Mouse (Mus musculus): ENCODE data around the gene Rsf1. TPM values are rescaled to one million over a fixed set of nuclear protein-coding genes. Genes with fewer than 3 reads are reported as not detected.

Rsf1 gene
- polyA plus RNA-seq, 1 experiment, result 3.6 TPM

- Histone ChIP-seq H3ac (ENCODE audit: control insufficient read depth, insufficient read length, low read depth) (no peak overlapping the region), H3K27me3 (ENCODE audit: control insufficient read depth, insufficient read depth, insufficient read length) (no peaks in the 10 kb centered on the region), H3K79me3 (ENCODE audit: low read depth) (no peaks in the 10 kb centered on the region), H3K4me3 (ENCODE audit: insufficient read depth, poor library complexity, severe bottlenecking) (no peak overlapping the region), H3K79me2 (ENCODE audit: control insufficient read depth, insufficient read depth) (no peaks in the 10 kb centered on the region), H3K36me3 (ENCODE audit: control insufficient read depth, insufficient read depth) (no peaks in the 10 kb centered on the region)
- TF ChIP-seq USF1 (IDR thresholded peaks at IDR 0.05; ENCODE audit: low read depth), result no peak
Measured at GRCm38 (mm10) chr7:97741756-97742291, 162.1 kb downstream of the Rsf1 start.

Other genes starting within 250 kb of the Rsf1 start
- gene Usp35, start 247.9 kb upstream of the Rsf1 start, polyA plus RNA-seq (2012; fragmentation: generic; extraction: Trizol), result 1.1 TPM
- gene Kctd21, start 247.6 kb upstream of the Rsf1 start, polyA plus RNA-seq (2012; fragmentation: generic; extraction: Trizol), result 0.77 TPM
- 22.3 TPM for gene Alg8, start 208.3 kb upstream of the Rsf1 start, polyA plus RNA-seq (2012; fragmentation: generic; extraction: Trizol)
- 209 TPM for gene Ndufc2, start 179.9 kb upstream of the Rsf1 start, polyA plus RNA-seq (2012; fragmentation: generic; extraction: Trizol)
- gene Thrsp, start 162.2 kb upstream of the Rsf1 start, polyA plus RNA-seq (2012; fragmentation: generic; extraction: Trizol), result not detected
- not detected for gene Kctd14, start 128.6 kb upstream of the Rsf1 start, polyA plus RNA-seq (2012; fragmentation: generic; extraction: Trizol)
- 24.2 TPM for gene Ints4, start 98.9 kb upstream of the Rsf1 start, polyA plus RNA-seq (2012; fragmentation: generic; extraction: Trizol)
- gene Aamdc, start 392 bp upstream of the Rsf1 start, polyA plus RNA-seq (2012; fragmentation: generic; extraction: Trizol), result 14.1 TPM
- 66.5 TPM for gene Clns1a, start 116.7 kb downstream of the Rsf1 start, polyA plus RNA-seq (2012; fragmentation: generic; extraction: Trizol)
- gene Aqp11, start 158.4 kb downstream of the Rsf1 start, polyA plus RNA-seq (2012; fragmentation: generic; extraction: Trizol), result 0.55 TPM
- 39.1 TPM for gene Pak1, start 208.7 kb downstream of the Rsf1 start, polyA plus RNA-seq (2012; fragmentation: generic; extraction: Trizol)